Mouse (Mus musculus): Measurements from ENCODE around the gene Eras. TPM values are rescaled to one million over a fixed set of nuclear protein-coding genes. Genes with fewer than 3 reads are reported as not detected.
A peak's percentile ranks its signal among the peaks of the same experiment; 100 is the strongest.
"Not testable (repeated sequence)": the region's sequence is repeated elsewhere in the genome, so short reads cannot be mapped to it uniquely, and the experiment has no call there.

Eras gene
- polyA plus RNA-seq, 1 experiment: not detected

DNA sequence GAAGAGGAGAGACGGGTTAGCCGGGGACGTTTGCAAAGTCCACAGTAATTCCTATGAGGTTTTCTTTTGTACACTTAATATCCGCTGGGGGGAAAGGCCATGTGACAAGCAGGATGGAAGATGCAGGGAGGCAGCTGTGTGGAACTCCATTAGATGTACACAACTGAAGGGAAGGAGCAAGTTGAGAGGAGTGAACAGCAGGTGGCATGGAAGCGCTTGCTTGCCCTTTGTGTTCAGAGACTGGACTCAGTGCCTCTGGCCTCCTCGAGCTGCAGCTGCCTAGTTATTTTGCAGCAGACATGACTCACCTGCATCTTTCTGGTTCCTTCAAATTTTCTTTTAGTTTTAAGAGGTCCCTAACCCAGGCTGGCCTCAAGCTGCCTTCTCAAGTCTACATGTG lies 17.9 kb downstream of the Eras start:
- no peaks in the 10 kb centered on the region for H3K27me3 ChIP-seq (ENCODE audit: control insufficient read depth, insufficient read depth, insufficient read length)
- no peak overlapping the region for H3ac ChIP-seq (ENCODE audit: control insufficient read depth, insufficient read length, low read depth)
- H3K36me3 ChIP-seq (ENCODE audit: control insufficient read depth, insufficient read depth): no peaks in the 10 kb centered on the region
- no peak for TF ChIP-seq MYOG (IDR thresholded peaks at IDR 0.05; ENCODE audit: control insufficient read depth, extremely low read depth, insufficient read length)
- no peak for TF ChIP-seq USF1 (IDR thresholded peaks at IDR 0.05; ENCODE audit: low read depth)
- TF ChIP-seq MYOD1 (IDR thresholded peaks at IDR 0.05; ENCODE audit: control insufficient read depth, insufficient read length, low read depth): no peak
- no peak for TF ChIP-seq FOSL1 (IDR thresholded peaks at IDR 0.05; ENCODE audit: insufficient read depth, low read length, poor library complexity, severe bottlenecking)
- TF ChIP-seq CEBPB (IDR thresholded peaks at IDR 0.05; ENCODE audit: low read depth): no peak
- no peak for TF ChIP-seq CTCF (IDR thresholded peaks at IDR 0.05; ENCODE audit: control insufficient read depth, insufficient read depth, insufficient read length)
- no peak for TF ChIP-seq MAX (IDR thresholded peaks at IDR 0.05)
- H3K79me3 ChIP-seq (ENCODE audit: low read depth): no peaks in the 10 kb centered on the region
- H3K79me2 ChIP-seq (ENCODE audit: control insufficient read depth, insufficient read depth): no peaks in the 10 kb centered on the region
- no peak overlapping the region for H3K4me3 ChIP-seq (ENCODE audit: insufficient read depth, poor library complexity, severe bottlenecking)

DNA sequence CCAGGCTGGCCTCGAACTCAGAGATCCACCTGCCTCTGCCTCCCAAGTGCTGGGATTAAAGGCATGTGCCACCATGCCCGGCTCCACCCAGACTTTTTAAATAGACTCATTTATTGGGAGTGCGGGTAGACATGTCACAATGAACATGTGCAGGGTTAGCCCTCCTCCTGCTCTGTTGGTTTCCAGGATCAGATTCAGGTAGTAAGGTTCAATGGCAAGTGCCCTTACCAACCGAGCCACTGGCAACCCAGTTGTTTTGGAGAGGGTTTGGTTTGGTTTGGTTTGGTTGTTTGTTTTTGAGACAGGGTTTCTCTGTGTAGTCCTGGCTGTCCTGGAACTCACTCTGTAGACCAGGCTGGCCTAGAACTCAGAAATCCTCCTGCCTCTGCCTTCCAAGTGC lies 19.2 kb downstream of the Eras start, which contains the start of gene Gm10490:
Gm10490 (plus strand) TSS at position 301 of the 400 bp plus-strand sequence.
- H3K79me2 ChIP-seq (ENCODE audit: control insufficient read depth, insufficient read depth); H3K4me3 ChIP-seq (ENCODE audit: insufficient read depth, poor library complexity, severe bottlenecking); H3K36me3 ChIP-seq (ENCODE audit: control insufficient read depth, insufficient read depth); H3K27me3 ChIP-seq (ENCODE audit: control insufficient read depth, insufficient read depth, insufficient read length); H3ac ChIP-seq (ENCODE audit: control insufficient read depth, insufficient read length, low read depth); H3K79me3 ChIP-seq (ENCODE audit: low read depth): not testable (repeated sequence)

DNA sequence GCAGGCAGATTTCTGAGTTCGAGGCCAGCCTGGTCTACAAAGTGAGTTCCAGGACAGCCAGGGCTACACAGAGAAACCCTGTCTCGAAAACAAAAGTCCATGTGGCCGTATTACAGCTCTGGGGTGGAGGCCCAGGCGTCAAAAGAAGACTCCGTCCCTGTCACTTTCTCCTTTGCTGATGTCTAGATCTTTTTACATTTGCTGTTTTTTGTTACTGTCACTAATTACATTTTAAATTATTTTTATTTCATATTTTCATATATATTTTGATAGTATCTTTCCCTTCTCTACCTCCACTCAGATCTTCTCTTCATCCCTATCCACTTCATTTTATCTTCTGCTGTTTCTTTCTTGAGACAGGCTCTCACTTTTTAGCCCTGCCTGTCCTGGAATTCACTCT lies 20.7 kb downstream of the Eras start, which contains the start of gene Gm10491:
Gm10491 (minus strand) TSS at position 101 of the 400 bp plus-strand sequence.
- Histone ChIP-seq H3K79me2 (ENCODE audit: control insufficient read depth, insufficient read depth) (no peaks in the 10 kb centered on the region), H3K27me3 (ENCODE audit: control insufficient read depth, insufficient read depth, insufficient read length) (no peaks in the 10 kb centered on the region), H3K36me3 (ENCODE audit: control insufficient read depth, insufficient read depth) (no peaks in the 10 kb centered on the region), H3ac (ENCODE audit: control insufficient read depth, insufficient read length, low read depth) (no peak within 1 kb of the TSS), H3K79me3 (ENCODE audit: low read depth) (no peaks in the 10 kb centered on the region), H3K4me3 (ENCODE audit: insufficient read depth, poor library complexity, severe bottlenecking) (no peak within 1 kb of the TSS)
- TF ChIP-seq MYOD1 (IDR thresholded peaks at IDR 0.05; ENCODE audit: control insufficient read depth, insufficient read length, low read depth): no peak
- no peak for TF ChIP-seq CTCF (IDR thresholded peaks at IDR 0.05; ENCODE audit: control insufficient read depth, insufficient read depth, insufficient read length)
- no peak for TF ChIP-seq FOSL1 (IDR thresholded peaks at IDR 0.05; ENCODE audit: insufficient read depth, low read length, poor library complexity, severe bottlenecking)
- no peak for TF ChIP-seq MYOG (IDR thresholded peaks at IDR 0.05; ENCODE audit: control insufficient read depth, extremely low read depth, insufficient read length)
- TF ChIP-seq MAX (IDR thresholded peaks at IDR 0.05): no peak
- no peak for TF ChIP-seq USF1 (IDR thresholded peaks at IDR 0.05; ENCODE audit: low read depth)
- TF ChIP-seq CEBPB (IDR thresholded peaks at IDR 0.05; ENCODE audit: low read depth): no peak

DNA sequence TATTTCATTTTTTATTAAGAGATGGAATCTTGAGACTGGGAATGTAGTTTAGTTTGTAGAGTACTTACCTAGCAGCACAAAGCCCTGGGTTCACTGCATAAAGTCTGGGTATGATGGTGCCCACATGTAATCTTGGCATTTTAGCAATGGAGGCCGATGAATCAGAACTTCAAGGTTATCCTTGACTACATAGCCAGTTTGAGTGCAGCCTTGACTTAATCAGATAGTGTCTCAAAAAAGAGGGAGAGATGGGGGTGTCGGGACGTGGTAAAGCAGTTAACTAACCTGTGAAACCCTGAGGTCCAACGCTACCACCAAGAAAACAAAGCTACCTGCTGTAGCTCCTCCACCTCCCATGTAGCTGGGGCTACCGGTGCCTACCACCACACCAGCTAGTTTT lies 24.0 kb downstream of the Eras start:
- TF ChIP-seq CEBPB (IDR thresholded peaks at IDR 0.05; ENCODE audit: low read depth) (no peak), MAX (IDR thresholded peaks at IDR 0.05) (no peak), MYOG (IDR thresholded peaks at IDR 0.05; ENCODE audit: control insufficient read depth, extremely low read depth, insufficient read length) (no peak), CTCF (IDR thresholded peaks at IDR 0.05; ENCODE audit: control insufficient read depth, insufficient read depth, insufficient read length) (no peak), MYOD1 (IDR thresholded peaks at IDR 0.05; ENCODE audit: control insufficient read depth, insufficient read length, low read depth) (no peak)
- H3K4me3 ChIP-seq (ENCODE audit: insufficient read depth, poor library complexity, severe bottlenecking): no peak overlapping the region
- H3ac ChIP-seq (ENCODE audit: control insufficient read depth, insufficient read length, low read depth): no peak overlapping the region
- H3K36me3 ChIP-seq (ENCODE audit: control insufficient read depth, insufficient read depth): no peaks in the 10 kb centered on the region
- no peaks in the 10 kb centered on the region for H3K27me3 ChIP-seq (ENCODE audit: control insufficient read depth, insufficient read depth, insufficient read length)
- H3K79me3 ChIP-seq (ENCODE audit: low read depth): no peaks in the 10 kb centered on the region
- no peaks in the 10 kb centered on the region for H3K79me2 ChIP-seq (ENCODE audit: control insufficient read depth, insufficient read depth)

DNA sequence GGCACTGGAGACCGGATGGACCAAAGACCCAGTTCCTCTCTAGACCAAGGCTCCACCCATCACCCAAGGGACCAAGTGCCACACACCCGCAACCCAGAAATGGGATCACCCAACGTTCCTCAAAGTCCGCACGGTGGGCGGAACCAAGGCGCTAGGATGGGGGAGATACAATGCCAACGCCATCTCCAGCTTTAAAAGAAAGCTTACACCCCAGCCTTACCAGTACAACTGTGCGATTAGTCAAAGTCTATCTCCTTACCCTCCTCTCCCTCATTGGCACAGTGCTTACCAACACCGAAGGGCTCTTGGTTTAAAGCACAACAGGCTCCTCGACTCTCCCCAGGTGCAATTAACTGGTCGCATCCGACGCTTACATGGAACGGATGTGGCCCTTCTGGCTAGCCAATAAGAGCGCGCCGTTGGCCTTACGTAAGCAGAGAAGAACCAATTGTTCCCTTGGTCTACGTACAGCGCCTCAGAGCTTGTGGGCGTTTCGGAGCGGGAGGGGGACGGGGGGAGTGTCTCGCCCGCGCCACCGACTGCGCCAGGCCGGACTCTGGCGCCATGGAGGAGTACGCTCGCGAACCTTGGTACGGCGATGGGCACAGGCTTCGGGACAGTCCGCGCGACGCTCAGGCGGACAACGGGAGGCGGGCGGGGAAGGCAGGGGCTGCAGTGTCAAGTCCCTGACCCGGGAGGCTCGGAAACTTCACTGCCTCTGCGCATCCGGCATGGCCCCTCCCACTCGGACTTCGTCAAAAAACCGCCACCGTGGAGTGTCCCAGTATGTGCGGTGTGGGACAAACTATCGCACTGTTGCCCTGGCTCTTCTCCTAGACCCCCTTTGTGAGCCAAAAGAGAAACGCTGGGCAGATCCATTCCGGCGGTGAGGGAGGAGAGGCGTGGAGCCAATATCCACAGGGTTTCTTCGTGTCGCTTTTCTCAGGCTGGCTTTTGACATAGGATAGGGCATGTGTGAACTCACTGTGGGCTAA lies 29.2 kb downstream of the Eras start, which contains the start of the genes Pqbp1 and Timm17b:
Pqbp1 (minus strand) TSS at position 390 of the 995 bp plus-strand sequence.
Timm17b (plus strand) TSS at position 478 of the 995 bp plus-strand sequence.
- Histone ChIP-seq H3K79me2 (ENCODE audit: control insufficient read depth, insufficient read depth) (peaks cover 12% of the 10 kb centered on the region), H3K27me3 (ENCODE audit: control insufficient read depth, insufficient read depth, insufficient read length) (no peaks in the 10 kb centered on the region), H3K36me3 (ENCODE audit: control insufficient read depth, insufficient read depth) (peaks cover 11% of the 10 kb centered on the region), H3ac (ENCODE audit: control insufficient read depth, insufficient read length, low read depth) (peak within 1 kb of the TSS; percentile 94), H3K4me3 (ENCODE audit: insufficient read depth, poor library complexity, severe bottlenecking) (peak within 1 kb of the TSS; percentile 50), H3K79me3 (ENCODE audit: low read depth) (peaks cover 3% of the 10 kb centered on the region)
- TF ChIP-seq MAX (IDR thresholded peaks at IDR 0.05) (peak; percentile 11), FOSL1 (IDR thresholded peaks at IDR 0.05; ENCODE audit: insufficient read depth, low read length, poor library complexity, severe bottlenecking) (no peak)

DNA sequence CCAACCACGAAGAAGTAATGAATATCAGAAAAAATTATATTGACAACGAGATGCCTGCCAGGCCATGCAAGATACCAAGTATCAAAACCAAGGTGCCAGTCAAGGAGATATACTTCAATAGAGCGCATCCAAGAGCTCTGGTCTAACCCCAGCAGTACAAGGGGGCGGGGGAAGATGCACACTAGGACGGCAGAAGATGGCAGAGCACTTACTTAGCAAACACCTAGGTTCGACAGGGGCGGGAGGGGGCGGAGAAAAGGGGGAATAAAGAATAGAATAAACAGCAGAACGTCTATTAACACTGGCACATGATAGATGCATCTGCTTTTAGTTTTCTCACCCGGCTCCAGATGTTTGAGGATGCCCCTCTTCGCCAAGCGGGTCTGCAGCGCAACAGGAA lies 30.2 kb downstream of the Eras start:
- H3K79me3 ChIP-seq (ENCODE audit: low read depth): peaks cover 3% of the 10 kb centered on the region
- peak overlapping the region; percentile 50 for H3K4me3 ChIP-seq (ENCODE audit: insufficient read depth, poor library complexity, severe bottlenecking)
- peaks cover 11% of the 10 kb centered on the region for H3K36me3 ChIP-seq (ENCODE audit: control insufficient read depth, insufficient read depth)
- peaks cover 12% of the 10 kb centered on the region for H3K79me2 ChIP-seq (ENCODE audit: control insufficient read depth, insufficient read depth)
- peak overlapping the region; percentile 38 for H3ac ChIP-seq (ENCODE audit: control insufficient read depth, insufficient read length, low read depth)
- no peak for TF ChIP-seq MYOG (IDR thresholded peaks at IDR 0.05; ENCODE audit: control insufficient read depth, extremely low read depth, insufficient read length)
- no peak for TF ChIP-seq MYOD1 (IDR thresholded peaks at IDR 0.05; ENCODE audit: control insufficient read depth, insufficient read length, low read depth)
- no peak for TF ChIP-seq USF1 (IDR thresholded peaks at IDR 0.05; ENCODE audit: low read depth)
- no peak for TF ChIP-seq FOSL1 (IDR thresholded peaks at IDR 0.05; ENCODE audit: insufficient read depth, low read length, poor library complexity, severe bottlenecking)
- TF ChIP-seq CEBPB (IDR thresholded peaks at IDR 0.05; ENCODE audit: low read depth): no peak
- TF ChIP-seq CTCF (IDR thresholded peaks at IDR 0.05; ENCODE audit: control insufficient read depth, insufficient read depth, insufficient read length): no peak
- no peaks in the 10 kb centered on the region for H3K27me3 ChIP-seq (ENCODE audit: control insufficient read depth, insufficient read depth, insufficient read length)
